Mouse (Mus musculus): Measurements from ENCODE around the gene Stat1. TPM values are rescaled to one million over a fixed set of nuclear protein-coding genes. Genes with fewer than 3 reads are reported as not detected.

Stat1 gene
- polyA plus RNA-seq, 1 experiment from 2014 or later: 15.2 TPM

DNA sequence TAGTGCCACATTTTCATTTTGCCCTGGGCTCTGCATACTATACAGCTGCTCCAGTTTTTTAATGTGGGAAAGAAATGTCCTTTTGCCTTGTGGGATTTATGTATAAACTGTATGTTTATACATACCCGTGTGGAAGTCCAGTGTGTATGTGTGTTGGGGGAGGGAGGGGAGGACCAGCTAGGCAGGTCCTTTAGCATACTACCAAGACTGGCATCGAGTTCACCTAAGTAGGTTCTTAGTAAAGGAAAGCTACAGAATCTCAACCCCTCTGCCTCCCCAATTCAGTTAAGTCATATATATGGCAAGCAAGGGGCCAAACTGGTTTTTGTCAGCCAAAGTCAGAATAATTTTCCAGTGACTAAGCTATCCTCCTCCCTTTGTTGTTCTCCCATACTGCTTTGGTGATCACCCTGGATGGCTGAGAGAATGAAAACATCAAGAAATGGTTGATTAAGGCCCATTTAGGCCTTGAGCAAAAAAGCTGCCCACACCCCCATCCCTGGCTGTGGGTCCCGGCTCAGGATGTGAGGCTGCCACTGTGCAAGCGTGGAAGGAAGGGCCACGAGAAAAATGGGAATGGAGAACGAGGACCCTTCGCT is 6.1 kb upstream of the Stat1 start:
- H3K4me2 ChIP-seq (replicated peaks): peak overlapping the region; percentile 56
- H3K27me3 ChIP-seq (replicated peaks): no peaks in the 10 kb centered on the region
- no peaks in the 10 kb centered on the region for H3K9me3 ChIP-seq
- 25% methylated on average over 7 of the region's 7 CpGs for WGBS
- H3K9ac ChIP-seq: no peak overlapping the region
- ATAC-seq (ENCODE audit: low FRiP score, low read depth): peak; percentile 33
- H3K4me3 ChIP-seq: peak overlapping the region; percentile 26; the same call in 1 of the 2 replicates
- no peak overlapping the region for H3K27ac ChIP-seq
- H3K4me1 ChIP-seq: no peaks in the 10 kb centered on the region
- H3K36me3 ChIP-seq: no peaks in the 10 kb centered on the region

DNA sequence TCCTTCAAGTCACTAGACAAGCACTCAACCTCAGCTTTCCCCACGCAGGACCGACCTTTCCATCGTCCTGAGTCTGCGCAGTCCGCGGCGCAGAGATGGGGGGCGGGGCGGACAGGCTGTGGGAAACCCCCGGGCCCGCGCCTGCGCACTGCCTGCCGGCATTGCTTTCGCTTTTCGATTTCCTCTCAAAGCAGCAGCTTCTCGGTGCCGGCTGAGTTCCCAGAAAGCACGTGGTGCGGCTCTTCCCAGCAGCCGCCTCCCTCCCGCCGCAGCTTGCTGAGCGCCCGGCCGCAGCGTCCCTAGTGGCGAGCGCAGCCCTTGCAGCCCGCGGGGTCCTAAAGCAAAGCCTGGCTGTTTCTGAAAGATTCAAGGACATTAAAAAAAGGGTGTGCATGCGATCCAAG is 5.6 kb upstream of the Stat1 start:
- Histone ChIP-seq H3K36me3 (no peaks in the 10 kb centered on the region), H3K4me1 (no peaks in the 10 kb centered on the region), H3K9ac (no peak overlapping the region), H3K9me3 (no peaks in the 10 kb centered on the region), H3K4me3 (peak overlapping the region; percentile 26; the same call in 1 of the 2 replicates), H3K27me3 (replicated peaks) (no peaks in the 10 kb centered on the region), H3K4me2 (replicated peaks) (peak overlapping the region; percentile 56), H3K27ac (no peak overlapping the region)
- WGBS: under 1% methylated on average over 32 of the region's 32 CpGs
- ATAC-seq (ENCODE audit: low FRiP score, low read depth): peak; percentile 96

DNA sequence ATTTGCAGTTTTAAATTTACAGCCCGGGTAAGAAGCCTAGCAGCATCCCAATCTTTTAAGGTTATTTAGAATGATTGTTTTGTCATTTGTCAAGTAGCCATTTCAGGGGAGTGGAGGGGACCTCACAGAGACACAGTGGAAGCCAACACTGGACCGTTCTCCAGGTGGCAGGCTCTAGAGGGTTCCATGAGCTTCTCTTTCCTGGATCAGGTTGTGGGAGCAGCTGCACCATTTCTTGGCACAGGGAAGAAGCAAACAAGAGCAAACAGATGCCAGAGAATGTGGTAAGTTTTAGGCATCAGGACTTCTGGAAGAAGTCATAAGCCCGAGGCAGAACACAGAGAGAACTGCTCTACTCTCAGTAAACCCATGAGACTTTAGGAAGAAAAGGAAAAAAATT is 2.8 kb upstream of the Stat1 start:
- no peak overlapping the region for H3K4me3 ChIP-seq
- 83% methylated on average over 3 of the region's 3 CpGs for WGBS

DNA sequence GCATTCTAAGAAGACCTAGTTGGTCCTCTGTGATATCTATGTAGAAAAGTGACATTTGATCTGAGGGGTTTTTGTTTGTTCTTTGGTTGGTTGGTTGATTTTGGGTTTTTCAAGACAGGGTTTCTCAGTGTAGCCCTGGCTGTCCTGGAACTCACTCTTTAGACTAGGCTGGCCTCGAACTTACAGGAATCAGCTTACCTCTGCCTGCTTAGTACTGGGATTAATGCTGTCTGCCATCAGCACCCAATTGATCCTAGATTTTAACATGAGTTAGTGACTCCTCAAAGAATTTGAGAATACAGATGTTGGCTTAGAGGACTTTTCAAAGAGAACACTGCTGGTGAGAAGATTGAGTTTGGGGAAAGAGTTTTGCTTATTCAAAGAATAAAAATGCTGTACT is 1.5 kb upstream of the Stat1 start:
- Histone ChIP-seq H3K27ac (no peak overlapping the region), H3K36me3 (no peaks in the 10 kb centered on the region), H3K9ac (no peak overlapping the region), H3K27me3 (replicated peaks) (no peaks in the 10 kb centered on the region), H3K4me3 (no peak overlapping the region), H3K9me3 (no peaks in the 10 kb centered on the region), H3K4me2 (replicated peaks) (no peak overlapping the region), H3K4me1 (0 out of 2 replicates have a peak, but pooled peaks cover 6% of the 10 kb centered on the region)
- WGBS: 90% methylated on average over 1 of the region's 1 CpGs
- no peak for ATAC-seq (ENCODE audit: low FRiP score, low read depth)

More for the DNA sequence above, 2.8 kb upstream of the Stat1 start:
- no peaks in the 10 kb centered on the region for H3K9me3 ChIP-seq
- H3K36me3 ChIP-seq: no peaks in the 10 kb centered on the region
- H3K27me3 ChIP-seq (replicated peaks): no peaks in the 10 kb centered on the region
- 0 out of 2 replicates have a peak, but pooled peaks cover 6% of the 10 kb centered on the region for H3K4me1 ChIP-seq
- H3K9ac ChIP-seq: no peak overlapping the region
- no peak overlapping the region for H3K4me2 ChIP-seq (replicated peaks)
- no peak for ATAC-seq (ENCODE audit: low FRiP score, low read depth)
- H3K27ac ChIP-seq: no peak overlapping the region

DNA sequence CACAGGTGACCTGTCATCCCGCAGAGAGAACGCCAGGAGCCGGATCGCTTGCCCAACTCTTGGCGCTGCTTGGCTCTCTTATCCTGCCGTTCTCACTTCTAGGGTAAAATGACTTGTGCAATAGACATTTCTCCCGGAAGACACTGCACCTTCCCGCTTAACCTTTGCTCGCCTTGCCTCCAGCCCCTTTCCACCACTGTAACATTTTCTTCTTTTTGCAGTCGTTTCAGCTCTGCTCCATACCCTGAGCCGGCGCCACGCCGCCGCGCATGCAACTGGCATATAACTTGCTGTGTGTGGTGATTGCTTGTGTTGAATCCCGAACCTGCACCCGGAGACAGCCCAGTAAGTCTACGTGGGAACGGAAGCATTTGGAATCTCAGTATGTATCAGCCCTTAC is 451 bp downstream of the Stat1 start:
- Histone ChIP-seq H3K4me3 (peak overlapping the region; percentile 78), H3K4me1 (0 out of 2 replicates have a peak, but pooled peaks cover 6% of the 10 kb centered on the region), H3K27ac (no peak overlapping the region), H3K9ac (peak overlapping the region; percentile 59), H3K9me3 (no peaks in the 10 kb centered on the region), H3K27me3 (replicated peaks) (no peaks in the 10 kb centered on the region), H3K4me2 (replicated peaks) (peak overlapping the region; percentile 95), H3K36me3 (no peaks in the 10 kb centered on the region)
- peak; percentile 48; the same call in 1 of the 2 replicates for ATAC-seq (ENCODE audit: low FRiP score, low read depth)
- WGBS: under 1% methylated on average over 20 of the region's 20 CpGs

DNA sequence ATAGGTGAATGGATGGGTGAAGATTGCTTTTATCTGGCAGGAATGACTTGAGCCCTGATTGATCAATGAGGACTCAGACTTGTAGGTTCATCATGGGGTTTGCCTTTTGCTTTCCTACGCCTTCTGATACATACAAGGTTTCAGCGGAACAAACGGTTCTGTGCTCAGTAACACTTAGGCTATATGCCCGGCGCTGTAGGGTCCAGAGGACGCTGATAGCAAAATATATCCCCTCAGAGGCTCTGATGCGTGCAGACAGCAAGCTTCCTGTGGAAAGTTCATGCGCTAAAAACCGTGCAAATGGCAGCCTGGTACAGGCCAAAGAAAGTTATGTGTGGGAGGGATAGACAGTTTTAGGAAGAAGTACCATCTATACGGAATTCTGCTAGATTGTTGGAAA is 951 bp downstream of the Stat1 start:
- H3K4me3 ChIP-seq: peak overlapping the region; percentile 78
- no peaks in the 10 kb centered on the region for H3K27me3 ChIP-seq (replicated peaks)
- H3K4me2 ChIP-seq (replicated peaks): peak overlapping the region; percentile 95
- no peak overlapping the region for H3K9ac ChIP-seq
- no peak for ATAC-seq (ENCODE audit: low FRiP score, low read depth)
- H3K4me1 ChIP-seq: 0 out of 2 replicates have a peak, but pooled peaks cover 6% of the 10 kb centered on the region
- no peak overlapping the region for H3K27ac ChIP-seq
- no peaks in the 10 kb centered on the region for H3K9me3 ChIP-seq
- WGBS: 39% methylated on average over 10 of the region's 10 CpGs
- no peaks in the 10 kb centered on the region for H3K36me3 ChIP-seq

DNA sequence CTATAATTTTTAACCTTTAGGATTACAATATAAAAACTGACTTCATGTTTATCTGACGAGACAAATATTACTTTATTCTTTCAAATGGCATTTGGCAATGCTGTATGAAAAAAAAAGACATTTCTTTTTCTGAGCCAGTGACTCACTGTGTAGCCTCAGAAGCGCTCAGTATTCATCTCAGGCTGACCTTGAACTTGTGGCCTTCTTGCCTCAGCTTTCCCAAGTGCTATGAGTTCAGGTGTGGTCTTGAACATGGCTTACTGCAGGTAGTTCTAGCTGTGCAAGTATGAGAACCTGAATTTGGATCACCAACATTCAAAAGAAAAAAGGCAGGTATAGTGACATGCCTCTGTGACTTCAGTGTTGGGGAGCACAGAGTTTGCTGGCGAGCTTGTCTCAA is 1.8 kb downstream of the Stat1 start:
- no peak overlapping the region for H3K27ac ChIP-seq
- no peak overlapping the region for H3K9ac ChIP-seq
- H3K4me1 ChIP-seq: 0 out of 2 replicates have a peak, but pooled peaks cover 6% of the 10 kb centered on the region
- WGBS: 87% methylated on average over 3 of the region's 3 CpGs
- H3K4me3 ChIP-seq: no peak overlapping the region
- H3K4me2 ChIP-seq (replicated peaks): no peak overlapping the region
- H3K36me3 ChIP-seq: no peaks in the 10 kb centered on the region; the same call in 1 of the 2 replicates
- no peak for ATAC-seq (ENCODE audit: low FRiP score, low read depth)
- H3K9me3 ChIP-seq: no peaks in the 10 kb centered on the region
- H3K27me3 ChIP-seq (replicated peaks): no peaks in the 10 kb centered on the region

DNA sequence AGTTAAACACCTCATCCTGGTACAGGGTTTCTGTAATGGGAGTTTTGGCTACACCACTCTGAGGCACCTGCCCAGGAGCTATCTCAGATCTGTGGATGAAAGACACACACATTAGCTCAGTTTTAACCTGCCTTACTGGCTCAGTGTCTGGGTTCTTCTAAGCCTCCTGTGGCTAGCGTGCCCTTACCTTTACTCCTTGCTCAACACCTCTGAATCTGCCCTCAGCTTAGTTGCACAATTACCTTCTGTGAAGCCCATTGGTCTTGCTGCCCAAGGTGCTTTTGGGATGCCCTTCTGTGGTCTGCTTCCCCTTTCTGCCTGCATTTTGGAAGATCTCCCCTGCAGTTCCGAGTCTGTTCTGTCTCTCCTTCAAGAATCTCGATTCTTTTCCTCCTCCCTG is 5.6 kb downstream of the Stat1 start:
- Histone ChIP-seq H3K9me3 (no peaks in the 10 kb centered on the region), H3K4me2 (replicated peaks) (no peak overlapping the region), H3K4me1 (0 out of 2 replicates have a peak, but pooled peaks cover 6% of the 10 kb centered on the region), H3K27me3 (replicated peaks) (no peaks in the 10 kb centered on the region), H3K36me3 (peaks cover 9% of the 10 kb centered on the region), H3K9ac (no peak overlapping the region), H3K27ac (no peak overlapping the region), H3K4me3 (no peak overlapping the region)
- 71% methylated on average over 3 of the region's 3 CpGs for WGBS
- no peak for ATAC-seq (ENCODE audit: low FRiP score, low read depth)

DNA sequence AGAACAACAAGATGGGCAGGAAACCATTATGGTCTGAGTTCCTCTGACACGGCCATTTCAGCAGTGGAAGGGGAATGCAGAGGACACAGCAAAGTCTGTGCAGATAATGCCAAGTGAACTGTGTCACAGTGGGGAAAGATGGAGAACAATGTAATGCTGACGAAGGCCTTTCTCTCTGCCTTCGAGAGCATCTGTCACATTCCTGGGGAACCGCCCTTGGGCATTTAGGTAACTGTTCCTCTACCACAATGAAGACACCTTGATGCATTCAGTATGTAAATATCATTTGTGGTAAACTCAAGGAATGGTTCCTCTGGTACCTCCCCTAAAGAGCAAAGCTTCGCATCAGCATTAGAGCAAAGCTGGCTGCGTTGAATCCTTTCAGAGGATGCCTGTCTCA is 8.1 kb downstream of the Stat1 start:
- 92% methylated on average over 6 of the region's 6 CpGs for WGBS
- Histone ChIP-seq H3K4me2 (replicated peaks) (no peak overlapping the region), H3K27me3 (replicated peaks) (no peaks in the 10 kb centered on the region), H3K4me1 (no peaks in the 10 kb centered on the region), H3K27ac (no peak overlapping the region), H3K4me3 (no peak overlapping the region), H3K36me3 (peaks cover 9% of the 10 kb centered on the region), H3K9ac (no peak overlapping the region), H3K9me3 (no peaks in the 10 kb centered on the region)
- ATAC-seq (ENCODE audit: low FRiP score, low read depth): no peak

DNA sequence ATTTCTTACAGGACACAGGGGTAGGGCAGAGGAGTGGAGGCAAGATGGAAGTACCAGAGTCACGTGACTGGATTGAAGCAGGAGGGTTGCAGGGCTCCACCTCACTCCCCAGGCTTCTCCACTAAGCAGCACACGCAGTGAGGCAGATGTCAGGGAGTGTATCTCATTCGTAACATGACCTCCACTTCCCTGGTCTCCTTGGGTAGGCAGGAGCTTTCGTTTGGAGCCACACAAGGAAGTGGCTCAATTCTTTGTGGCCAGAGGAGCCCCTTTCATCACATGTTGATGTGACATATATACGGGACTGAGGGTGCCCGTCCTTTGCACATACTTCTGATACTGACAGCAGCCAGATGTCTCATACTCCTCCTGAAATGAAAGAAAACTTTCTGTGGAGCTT is 10.6 kb downstream of the Stat1 start:
- no peak overlapping the region for H3K9ac ChIP-seq
- H3K4me2 ChIP-seq (replicated peaks): no peak overlapping the region
- H3K4me3 ChIP-seq: no peak overlapping the region
- peaks cover 9% of the 10 kb centered on the region for H3K36me3 ChIP-seq
- no peak overlapping the region for H3K27ac ChIP-seq
- no peaks in the 10 kb centered on the region for H3K4me1 ChIP-seq
- H3K27me3 ChIP-seq (replicated peaks): no peaks in the 10 kb centered on the region
- WGBS: 71% methylated on average over 6 of the region's 6 CpGs
- no peaks in the 10 kb centered on the region for H3K9me3 ChIP-seq
- no peak for ATAC-seq (ENCODE audit: low FRiP score, low read depth)

DNA sequence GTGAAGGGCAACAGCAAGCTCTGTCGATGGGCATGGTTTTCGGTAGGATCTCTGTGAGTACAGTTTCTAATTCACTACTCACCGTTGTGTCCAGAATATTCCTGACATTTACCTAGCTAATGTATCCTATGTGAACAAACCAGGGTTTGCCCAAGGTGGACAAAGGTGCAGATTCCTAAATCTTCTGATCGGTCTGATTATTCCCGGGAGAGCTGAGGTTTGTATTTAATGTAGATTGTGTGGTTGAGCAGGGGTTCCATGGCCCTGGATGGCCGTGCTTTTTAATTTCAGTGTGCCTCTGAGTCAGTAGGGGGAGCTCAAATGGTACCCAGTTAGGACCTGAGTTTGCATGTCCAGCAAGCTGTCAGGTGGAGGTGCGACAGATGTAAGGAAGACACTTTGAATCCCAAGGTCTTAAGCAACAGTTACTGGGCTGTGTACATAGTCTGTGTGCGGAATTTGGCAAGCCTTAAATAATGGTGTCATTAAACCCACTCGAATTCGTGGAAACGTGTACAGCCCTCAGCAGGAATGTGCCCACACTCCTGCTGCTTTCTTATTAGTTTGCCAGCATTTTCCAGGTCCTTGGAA is 12.6 kb downstream of the Stat1 start:
- Histone ChIP-seq H3K4me1 (no peaks in the 10 kb centered on the region), H3K27me3 (replicated peaks) (no peaks in the 10 kb centered on the region), H3K4me3 (no peak overlapping the region), H3K36me3 (peaks cover 3% of the 10 kb centered on the region; the same call in 1 of the 2 replicates), H3K9ac (no peak overlapping the region), H3K27ac (no peak overlapping the region), H3K4me2 (replicated peaks) (no peak overlapping the region), H3K9me3 (no peaks in the 10 kb centered on the region)
- 85% methylated on average over 11 of the region's 11 CpGs for WGBS
- no peak for ATAC-seq (ENCODE audit: low FRiP score, low read depth)

DNA sequence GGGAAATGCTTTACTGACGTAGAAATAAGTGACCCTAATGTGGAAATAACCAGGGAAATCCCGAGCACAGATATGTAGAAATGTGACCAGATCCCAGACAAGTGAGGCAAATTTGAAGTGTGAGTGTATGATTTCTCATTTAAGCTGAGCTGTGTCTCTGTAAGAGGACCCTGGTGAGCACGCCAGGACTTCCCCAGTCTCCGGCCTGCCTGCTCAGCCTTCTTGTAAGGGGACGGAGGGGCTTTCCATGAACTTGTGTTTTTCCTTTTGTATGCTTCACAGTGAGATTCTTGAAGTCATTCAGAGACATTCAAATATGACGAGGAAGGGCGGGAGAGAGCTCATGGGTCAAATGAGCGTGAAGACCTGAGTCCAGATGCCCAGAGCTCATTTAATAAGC is 14.0 kb downstream of the Stat1 start:
- H3K9me3 ChIP-seq: no peaks in the 10 kb centered on the region
- no peak overlapping the region for H3K4me3 ChIP-seq
- no peak overlapping the region for H3K27ac ChIP-seq
- H3K4me1 ChIP-seq: no peaks in the 10 kb centered on the region
- H3K36me3 ChIP-seq: peaks cover 3% of the 10 kb centered on the region; the same call in 1 of the 2 replicates
- H3K9ac ChIP-seq: no peak overlapping the region
- H3K27me3 ChIP-seq (replicated peaks): no peaks in the 10 kb centered on the region
- no peak overlapping the region for H3K4me2 ChIP-seq (replicated peaks)
- 74% methylated on average over 8 of the region's 8 CpGs for WGBS
- no peak for ATAC-seq (ENCODE audit: low FRiP score, low read depth)

DNA sequence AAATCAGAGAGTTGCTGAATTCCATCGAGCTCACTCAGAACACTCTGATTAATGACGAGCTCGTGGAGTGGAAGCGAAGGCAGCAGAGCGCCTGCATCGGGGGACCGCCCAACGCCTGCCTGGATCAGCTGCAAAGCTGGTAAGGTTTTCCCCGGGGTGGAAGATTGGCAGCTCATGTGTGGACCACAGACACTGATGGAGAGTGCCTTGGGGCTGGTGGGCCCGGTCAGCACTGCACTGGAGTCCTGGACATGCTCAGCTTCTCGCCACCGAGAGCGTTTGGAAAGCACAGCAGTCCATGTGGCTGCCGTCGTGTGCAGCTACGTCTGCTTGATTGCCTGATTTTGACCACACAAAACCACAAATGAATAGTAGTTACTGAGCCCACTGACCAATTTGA is 18.1 kb downstream of the Stat1 start:
- Histone ChIP-seq H3K4me1 (no peaks in the 10 kb centered on the region), H3K9me3 (no peaks in the 10 kb centered on the region), H3K4me2 (replicated peaks) (no peak overlapping the region), H3K36me3 (peaks cover 3% of the 10 kb centered on the region; the same call in 1 of the 2 replicates), H3K4me3 (no peak overlapping the region), H3K27ac (no peak overlapping the region), H3K9ac (no peak overlapping the region), H3K27me3 (replicated peaks) (no peaks in the 10 kb centered on the region)
- WGBS: 71% methylated on average over 16 of the region's 16 CpGs
- ATAC-seq (ENCODE audit: low FRiP score, low read depth): no peak; the same call in 1 of the 2 replicates

Data from neural tube, embryonic 12.5 days (tissue).